Mouse (Mus musculus): ENCODE measurements around the gene Tmem72.

Gene Tmem72

DNA sequence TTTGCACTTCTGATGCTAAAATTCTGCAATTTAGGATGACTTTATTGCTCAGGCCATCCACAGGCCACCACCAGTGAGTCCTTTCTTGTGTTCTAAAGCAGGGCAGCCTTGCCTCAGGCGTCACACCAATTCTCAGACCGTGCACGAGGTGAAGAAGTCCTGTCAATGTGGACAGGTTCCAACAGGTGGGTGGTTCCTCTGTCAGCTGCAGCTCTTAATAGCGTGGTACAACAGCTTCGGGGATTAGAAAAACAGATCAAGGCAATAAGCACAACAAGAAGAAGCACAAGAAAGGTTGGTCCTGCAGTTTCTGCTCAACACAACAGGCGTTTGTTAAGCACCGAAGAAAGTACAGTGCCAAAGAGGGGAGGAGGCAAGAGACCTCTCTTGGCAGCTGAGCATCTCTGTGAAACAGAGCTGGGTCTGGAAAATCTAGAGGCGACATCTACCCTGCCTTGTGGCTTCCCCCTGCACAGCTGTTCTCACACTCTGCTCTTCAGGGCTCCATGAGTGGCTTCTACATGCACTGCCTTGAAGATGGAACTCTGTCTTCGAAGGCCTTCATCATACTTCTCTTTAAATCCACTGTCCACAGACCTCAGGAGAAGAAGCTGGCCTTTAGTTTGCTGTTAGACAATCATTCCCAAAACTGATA, 80.0 kb downstream of the Tmem72 start:
- CTCF ChIA-PET, result interaction anchor here in 2 of 4 experiments (0.6 to 1.4 kb wide), 2 partner anchors 8 to 15 kb away, joined by 3 to 4 read pairs; partner anchors contain the start of gene Zfp422 (in 1 of the 2)
- POLR2A ChIA-PET, result interaction anchor here in 2 of 4 experiments (1.2 to 2.4 kb wide), 3 partner anchors 8 to 9 kb away, joined by 3 to 11 read pairs (median 4); partner anchors contain the start of gene Zfp422 (in 2 of the 2)

DNA sequence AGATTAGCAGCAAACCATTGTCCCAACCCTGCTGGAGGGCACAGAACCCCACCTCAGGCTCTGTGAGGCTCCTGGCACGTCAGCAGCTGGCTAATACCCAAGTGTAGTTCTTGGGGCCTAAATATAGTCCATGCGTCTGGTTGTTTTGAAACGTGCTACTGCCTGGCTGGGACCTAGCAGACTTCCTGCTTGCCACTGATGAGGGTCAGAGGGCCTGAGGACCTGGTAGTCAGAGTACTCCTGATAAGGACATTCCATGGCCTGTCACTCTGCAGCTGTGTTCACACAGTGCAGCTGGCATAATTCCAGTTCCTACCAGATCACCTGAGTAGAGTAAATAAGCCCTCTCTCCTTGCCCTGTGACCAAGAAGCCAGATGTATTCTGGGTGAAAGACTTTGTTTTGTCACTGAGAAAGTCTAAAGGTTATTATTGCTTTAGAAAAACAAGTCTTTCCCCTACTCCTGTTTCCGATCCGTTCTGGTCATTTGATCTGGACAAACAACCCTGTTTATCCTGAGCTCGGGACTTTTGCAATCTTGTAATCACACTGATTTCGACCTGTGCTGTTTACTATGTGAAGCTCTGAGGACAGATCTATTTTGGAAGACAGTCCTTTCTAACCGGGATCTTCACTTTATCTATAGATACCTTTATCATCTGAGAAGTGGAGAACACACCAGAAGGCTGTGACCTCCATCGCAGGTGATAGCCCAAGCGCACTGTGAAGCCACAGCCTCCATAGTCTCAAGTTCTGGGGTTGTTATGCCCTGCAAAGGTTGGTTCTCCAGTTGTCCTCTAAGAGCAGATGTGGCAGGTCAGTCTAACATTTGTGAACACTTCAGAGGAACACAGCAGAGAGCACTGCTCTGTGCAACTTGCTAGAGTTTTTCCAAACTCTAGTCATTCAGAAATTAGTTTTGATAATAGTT, 81.2 kb downstream of the Tmem72 start:
- ChIA-PET CTCF (no interaction called here), POLR2A (interaction anchor here in 1 of 4 experiments (1.5 kb wide), 1 partner anchor 10 kb away, joined by 4 read pairs; no protein-coding TSS in a partner anchor)

DNA sequence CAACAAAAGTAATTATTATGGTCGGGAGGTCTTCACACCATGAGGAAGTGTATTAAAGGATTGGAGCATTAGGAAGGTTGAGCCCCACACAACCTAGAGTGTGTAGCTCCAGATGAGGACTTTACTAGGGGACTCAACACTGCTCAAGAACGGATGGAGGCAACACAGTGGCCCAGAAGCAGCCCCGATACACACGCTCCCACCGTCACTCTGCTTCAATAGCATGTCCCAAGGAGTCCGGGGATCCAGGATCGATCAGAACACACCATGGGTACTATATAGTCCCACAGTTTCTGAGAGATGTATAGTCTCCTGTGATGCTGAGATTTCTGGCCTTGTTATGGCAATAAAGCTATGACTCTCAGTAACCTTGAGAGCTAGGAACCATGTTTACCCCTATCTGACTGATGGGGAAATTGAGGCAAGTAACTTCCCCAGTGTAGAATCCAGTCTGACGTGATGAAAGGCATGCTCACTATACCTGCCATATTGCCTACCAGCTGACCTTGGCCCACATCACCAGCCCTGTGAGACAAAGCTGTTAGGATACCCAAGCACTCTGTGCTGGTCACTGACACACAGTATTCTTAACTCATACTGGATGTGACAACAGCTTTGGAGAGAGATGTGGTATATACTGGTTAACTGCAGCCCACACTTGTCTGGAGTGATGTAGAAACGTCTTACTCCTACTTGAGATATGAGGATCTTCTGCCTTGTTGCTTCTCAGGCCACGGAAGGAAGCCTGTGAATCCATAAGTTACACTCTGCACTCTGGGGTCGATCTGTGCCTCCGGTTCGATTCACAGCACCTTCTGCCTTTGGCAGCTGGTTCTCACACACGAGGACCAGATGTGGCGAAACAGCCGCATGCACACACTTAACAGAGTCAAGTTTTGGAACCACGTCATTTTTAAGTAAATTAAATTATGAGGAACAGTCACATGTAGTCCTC, 82.7 kb downstream of the Tmem72 start:
- POLR2A ChIA-PET, result interaction anchor here in 1 of 4 experiments (0.8 kb wide), 1 partner anchor 35 kb away, joined by 4 read pairs; no protein-coding TSS in a partner anchor
- CTCF ChIA-PET, result no interaction called here

DNA sequence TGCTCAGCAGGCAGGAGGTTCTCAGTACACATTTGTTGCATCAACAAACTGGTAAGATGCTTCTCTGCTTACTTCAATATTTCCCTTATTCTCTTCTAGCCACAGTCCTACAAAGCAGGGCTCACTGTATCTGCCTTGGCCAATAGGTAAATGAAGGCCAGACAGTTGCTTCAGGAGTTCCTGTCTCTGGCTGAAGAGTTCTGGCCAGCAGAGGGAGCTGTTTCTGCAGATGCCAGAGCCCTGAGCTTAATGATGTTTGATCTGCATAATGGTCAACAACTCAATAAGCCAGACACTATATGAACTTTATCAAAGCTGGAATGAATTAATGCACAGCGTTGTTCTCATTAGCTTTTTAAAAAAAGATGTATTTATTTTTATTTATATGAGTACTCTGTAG, 84.6 kb downstream of the Tmem72 start:
- ChIA-PET POLR2A (interaction anchor here in 3 of 4 experiments (0.6 to 1.4 kb wide), 9 partner anchors 8 to 42 kb away, joined by 3 to 5 read pairs (median 3); partner anchors contain the start of gene Depp1 (in 2 of the 3)), CTCF (interaction anchor here (0.6 to 3.3 kb wide), 32 partner anchors 9 to 747 kb away, joined by 3 to 25 read pairs (median 4); partner anchors contain the start of genes Depp1 (in 1 of the 4) and Tmem72 (in 1 of the 4))

DNA sequence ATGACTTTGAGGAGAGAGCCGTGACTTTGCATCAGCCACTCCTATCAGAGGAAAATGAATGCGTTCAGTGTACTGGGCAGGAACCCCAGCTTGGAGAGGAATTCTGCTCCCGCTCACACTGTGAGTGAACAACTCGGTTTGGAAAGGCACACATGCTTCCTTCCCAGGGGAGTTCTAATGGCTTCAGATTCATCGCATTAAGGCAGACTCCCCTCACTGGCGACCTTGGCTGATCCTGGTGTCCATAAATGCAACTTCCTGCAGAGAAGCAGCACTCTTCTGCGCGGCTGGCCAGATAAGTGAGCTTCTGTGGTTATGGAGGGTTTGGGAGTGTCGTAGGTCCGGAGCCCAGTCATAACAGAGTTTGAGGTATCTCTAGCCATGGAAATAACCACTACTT, 86.9 kb downstream of the Tmem72 start:
- ChIA-PET POLR2A (interaction anchor here in 3 of 4 experiments (0.5 to 2.2 kb wide), 8 partner anchors 8 to 422 kb away, joined by 3 to 11 read pairs (median 4); partner anchors contain the start of gene Washc2 (in 1 of the 3)), CTCF (interaction anchor here in 2 of 4 experiments (0.5 to 3.3 kb wide), 3 partner anchors 12 to 616 kb away, joined by 5 to 25 read pairs (median 6); no protein-coding TSS in a partner anchor)
